Comparison of ENCODE assay signal across 9 mouse cellular contexts in genomic region chr2:180952731-180953171, GRCm38 (mm10). TPM values are rescaled to one million over a fixed set of nuclear protein-coding genes. Genes with fewer than 3 reads are reported as not detected.
DNase-seq lines count a peak whose midpoint lies in the region; ATAC-seq lines count a peak whose summit lies in the region.
"Had no signal": no experiment of that assay in that cellular context is flagged by ENCODE, and none has a peak within 500 bp of the region (broad histone marks: within the 10 kb centered on the region; RNA-seq: fewer than 3 reads in every experiment).

No protein-coding gene starts in this region.

- peaks cover 26% of the 10 kb centered on the region for H3K27me3 ChIP-seq in hindbrain, embryonic 10.5 days (ENCODE audit: insufficient read depth, poor library complexity, severe bottlenecking)
- no peaks in the 10 kb centered on the region for H3K27me3 ChIP-seq in midbrain, embryonic 13.5 days

- peaks cover 76% of the 10 kb centered on the region for H3K4me1 ChIP-seq in hindbrain, embryonic 10.5 days (replicated peaks)
- peaks cover 57% of the 10 kb centered on the region for H3K4me1 ChIP-seq in midbrain, embryonic 13.5 days (replicated peaks)

- peak overlapping the region; percentile 94 for H3K27ac ChIP-seq in hindbrain, embryonic 10.5 days
- H3K27ac ChIP-seq in midbrain, embryonic 13.5 days: peak overlapping the region; percentile 97

- 2% methylated on average over 9 of the region's 9 CpGs for WGBS in hindbrain, embryonic 10.5 days
- 3% methylated on average over 9 of the region's 9 CpGs for WGBS in midbrain, embryonic 13.5 days

- H3K4me2 ChIP-seq in midbrain, embryonic 13.5 days (replicated peaks): peak overlapping the region; percentile 70

- DNase-seq in kidney, postnatal 10 days: peak; percentile 40
- DNase-seq in kidney, adult 18-20 months: no peak
- DNase-seq in embryo, embryonic 10 days (ENCODE audit: low spot score): peak; percentile 70
- peak; percentile 81 for DNase-seq in hindbrain, embryonic 10.5 days (ENCODE audit: low spot score)
- DNase-seq in adrenal gland, postnatal 14 days: no peak

- peak overlapping the region; percentile 84 for H3K9ac ChIP-seq in midbrain, embryonic 13.5 days (replicated peaks)

- ATAC-seq in midbrain, embryonic 13.5 days: peak; percentile 40; the same call in 1 of the 2 replicates
- ATAC-seq in activated CD4-positive, CD25-positive, alpha-beta regulatory T cell, adult 4 months: no peak
- no peak for ATAC-seq in erythroblast, adult 5-6 weeks (replicated peaks; ENCODE audit: low FRiP score, poor library complexity, severe bottlenecking)

- peak overlapping the region; percentile 71 for H3K4me3 ChIP-seq in hindbrain, embryonic 10.5 days
- peak overlapping the region; percentile 70 for H3K4me3 ChIP-seq in midbrain, embryonic 13.5 days (replicated peaks)

- no peaks in the 10 kb centered on the region for H3K9me3 ChIP-seq in hindbrain, embryonic 10.5 days
- H3K9me3 ChIP-seq in midbrain, embryonic 13.5 days: no peaks in the 10 kb centered on the region

- no peaks in the 10 kb centered on the region for H3K36me3 ChIP-seq in hindbrain, embryonic 10.5 days
- H3K36me3 ChIP-seq in midbrain, embryonic 13.5 days: no peaks in the 10 kb centered on the region; the same call in 1 of the 2 replicates

RNA-seq across cellular contexts. Expression of gene Nkain4, which starts 1.7 kb away (rescaled TPM):
- 79.3 and 108 TPM in 2 replicates for polyA plus RNA-seq in hindbrain, embryonic 10.5 days (2016; fragmentation: Nextera tagmentation; extraction: Ambion mirVana)
- 94.0 and 101 TPM in 2 replicates for polyA plus RNA-seq in midbrain, embryonic 13.5 days (2015; fragmentation: Nextera tagmentation; extraction: Ambion mirVana)
- total RNA-seq in adrenal gland, postnatal 14 days (2021): 5.2 and 6.6 TPM in 2 replicates
- polyA plus RNA-seq in activated CD4-positive, CD25-positive, alpha-beta regulatory T cell, adult 4 months (2017; shearing (Covaris generic)): not detected
- not detected in 2 replicates for total RNA-seq in erythroblast, adult 5-6 weeks (2015; ENCODE audit: low replicate concordance)
- not detected in 2 replicates for total RNA-seq in erythroblast, adult 5-6 weeks (2017; ENCODE audit: low replicate concordance)

RNA-seq across cellular contexts. Expression of gene Arfgap1, which starts 14.3 kb away (rescaled TPM):
- 85.4 and 89.4 TPM in 2 replicates for polyA plus RNA-seq in hindbrain, embryonic 10.5 days (2016; fragmentation: Nextera tagmentation; extraction: Ambion mirVana)
- polyA plus RNA-seq in midbrain, embryonic 13.5 days (2015; fragmentation: Nextera tagmentation; extraction: Ambion mirVana): 98.9 and 103 TPM in 2 replicates
- 47.9 and 54.8 TPM in 2 replicates for total RNA-seq in adrenal gland, postnatal 14 days (2021)
- 10 to 100 TPM; 40.5 to 50.4 TPM for polyA plus RNA-seq in activated CD4-positive, CD25-positive, alpha-beta regulatory T cell, adult 4 months (2017; shearing (Covaris generic))
- 11.9 and 12.5 TPM in 2 replicates for total RNA-seq in erythroblast, adult 5-6 weeks (2015; ENCODE audit: low replicate concordance)
- total RNA-seq in erythroblast, adult 5-6 weeks (2017; ENCODE audit: low replicate concordance): 11.2 and 21.0 TPM in 2 replicates

RNA-seq across cellular contexts. Expression of gene Birc7, which starts 23.9 kb away (rescaled TPM):
- polyA plus RNA-seq in hindbrain, embryonic 10.5 days (2016; fragmentation: Nextera tagmentation; extraction: Ambion mirVana): 0.52 and 1.3 TPM in 2 replicates
- polyA plus RNA-seq in midbrain, embryonic 13.5 days (2015; fragmentation: Nextera tagmentation; extraction: Ambion mirVana): 0.27 and 0.55 TPM in 2 replicates
- not detected in 2 replicates for total RNA-seq in adrenal gland, postnatal 14 days (2021)
- polyA plus RNA-seq in activated CD4-positive, CD25-positive, alpha-beta regulatory T cell, adult 4 months (2017; shearing (Covaris generic)): not detected
- not detected in 2 replicates for total RNA-seq in erythroblast, adult 5-6 weeks (2015; ENCODE audit: low replicate concordance)
- total RNA-seq in erythroblast, adult 5-6 weeks (2017; ENCODE audit: low replicate concordance): not detected in 2 replicates
- total RNA-seq: heart, postnatal 10 days had no signal

RNA-seq across cellular contexts. Expression of gene Ythdf1, which starts 32.0 kb away (rescaled TPM):
- polyA plus RNA-seq in hindbrain, embryonic 10.5 days (2016; fragmentation: Nextera tagmentation; extraction: Ambion mirVana): 62.0 and 67.1 TPM in 2 replicates
- polyA plus RNA-seq in midbrain, embryonic 13.5 days (2015; fragmentation: Nextera tagmentation; extraction: Ambion mirVana): 37.7 and 47.2 TPM in 2 replicates
- 52.0 and 61.3 TPM in 2 replicates for total RNA-seq in adrenal gland, postnatal 14 days (2021)
- 10 to 100 TPM in 1 of 2 experiments, 1 to 10 TPM in 1; 9.5 to 12.2 TPM for polyA plus RNA-seq in activated CD4-positive, CD25-positive, alpha-beta regulatory T cell, adult 4 months (2017; shearing (Covaris generic))
- total RNA-seq in erythroblast, adult 5-6 weeks (2015; ENCODE audit: low replicate concordance): 15.0 and 17.3 TPM in 2 replicates
- total RNA-seq in erythroblast, adult 5-6 weeks (2017; ENCODE audit: low replicate concordance): 7.0 and 11.8 TPM in 2 replicates

RNA-seq across cellular contexts. Expression of gene Col20a1, which starts 33.6 kb away (rescaled TPM):
- polyA plus RNA-seq in hindbrain, embryonic 10.5 days (2016; fragmentation: Nextera tagmentation; extraction: Ambion mirVana): 0.35 and 0.56 TPM in 2 replicates
- 0.12 and 0.35 TPM in 2 replicates for polyA plus RNA-seq in midbrain, embryonic 13.5 days (2015; fragmentation: Nextera tagmentation; extraction: Ambion mirVana)
- 3.5 and 3.7 TPM in 2 replicates for total RNA-seq in adrenal gland, postnatal 14 days (2021)
- under 1 TPM; 0.20 to 0.31 TPM for polyA plus RNA-seq in activated CD4-positive, CD25-positive, alpha-beta regulatory T cell, adult 4 months (2017; shearing (Covaris generic))
- 1.7 TPM in 1 of 2 replicates, not detected in the other for total RNA-seq in erythroblast, adult 5-6 weeks (2015; ENCODE audit: low replicate concordance)
- total RNA-seq in erythroblast, adult 5-6 weeks (2017; ENCODE audit: low replicate concordance): 0.26 and 0.42 TPM in 2 replicates

Comparison
In these comparisons a context has a peak if more than half of its experiments do, and no peak if none do; other contexts are left out.
1. DNase-seq: peak in kidney, postnatal 10 days (single experiment), embryo, embryonic 10 days (single experiment) and hindbrain, embryonic 10.5 days (single experiment); none in kidney, adult 18-20 months (single experiment) and adrenal gland, postnatal 14 days (single experiment).
2. RNA of gene Nkain4, which starts 1.7 kb away (polyA plus RNA-seq): 79.3 to 108 TPM in hindbrain, embryonic 10.5 days and 94.0 to 101 TPM in midbrain, embryonic 13.5 days; not detected in activated CD4-positive, CD25-positive, alpha-beta regulatory T cell, adult 4 months; every median in the first group is over 10 times any median in the second.